Mouse (Mus musculus): ENCODE data around the gene Rsf1. TPM values are rescaled to one million over a fixed set of nuclear protein-coding genes. Genes with fewer than 3 reads are reported as not detected.

Rsf1 gene
- total and polyA plus RNA-seq, 3 experiments: 14.2 to 58.5 (median 33.4) TPM

DNA sequence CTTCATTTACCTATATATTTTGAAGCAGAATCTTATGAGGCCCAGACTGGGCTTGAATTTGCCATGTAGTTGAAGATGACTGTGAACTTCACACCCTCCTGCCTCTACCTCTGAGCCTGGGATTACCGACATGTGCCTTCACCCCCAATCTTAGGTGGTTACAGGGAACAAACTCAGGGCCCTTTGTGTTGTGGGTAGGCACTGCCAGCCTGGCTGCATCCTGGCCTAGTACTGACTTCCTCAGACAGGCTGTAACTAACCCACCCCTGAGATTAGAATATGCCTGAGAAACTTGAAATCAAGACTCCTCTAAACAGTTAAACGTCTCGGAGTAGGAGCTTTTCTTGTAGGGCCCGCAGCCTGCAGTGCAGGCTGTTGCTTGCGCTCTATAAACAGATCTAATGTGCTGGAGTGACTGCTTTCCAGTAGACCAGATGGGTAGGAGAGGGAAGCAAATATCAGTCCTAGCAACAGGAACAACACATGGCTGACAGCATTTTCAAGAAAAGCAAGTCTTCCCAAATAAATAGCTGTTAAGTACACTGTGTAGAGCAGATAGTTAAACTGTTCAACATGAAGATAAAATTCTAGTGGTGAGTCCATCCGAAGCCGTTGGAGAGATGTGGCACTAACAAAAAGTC, 142.7 kb downstream of the Rsf1 start:
- Histone ChIP-seq H3K36me3 (replicated peaks) (peaks cover 81% of the 10 kb centered on the region), H3K9me3 (replicated peaks) (no peaks in the 10 kb centered on the region), H3K4me1 (ENCODE audit: insufficient read depth, low read depth, low read length) (peaks cover 56% of the 10 kb centered on the region), H3K4me3 (ENCODE audit: low read depth, low read length) (no peak overlapping the region), H3K27me3 (ENCODE audit: insufficient read depth, low read length) (no peaks in the 10 kb centered on the region)
- DNase-seq (ENCODE audit: low spot score): no peak
- ATAC-seq (ENCODE audit: extremely low read depth, insufficient number of reproducible peaks, low FRiP score, poor library complexity, severe bottlenecking): no peak
- TF ChIP-seq CTCF (IDR thresholded peaks at IDR 0.05; ENCODE audit: low read depth, low read length) (no peak), TAL1 (conservative IDR thresholded peaks at IDR 0.05; ENCODE audit: low read depth, low read length) (no peak), GATA2 (IDR thresholded peaks at IDR 0.05; ENCODE audit: borderline replicate concordance, low read depth, low read length) (no peak), GATA1 (IDR thresholded peaks at IDR 0.05; ENCODE audit: borderline replicate concordance, low read length) (no peak), POLR2AphosphoS5 (IDR thresholded peaks at IDR 0.05; ENCODE audit: insufficient replicate concordance, low read depth, low read length) (no peak)

DNA sequence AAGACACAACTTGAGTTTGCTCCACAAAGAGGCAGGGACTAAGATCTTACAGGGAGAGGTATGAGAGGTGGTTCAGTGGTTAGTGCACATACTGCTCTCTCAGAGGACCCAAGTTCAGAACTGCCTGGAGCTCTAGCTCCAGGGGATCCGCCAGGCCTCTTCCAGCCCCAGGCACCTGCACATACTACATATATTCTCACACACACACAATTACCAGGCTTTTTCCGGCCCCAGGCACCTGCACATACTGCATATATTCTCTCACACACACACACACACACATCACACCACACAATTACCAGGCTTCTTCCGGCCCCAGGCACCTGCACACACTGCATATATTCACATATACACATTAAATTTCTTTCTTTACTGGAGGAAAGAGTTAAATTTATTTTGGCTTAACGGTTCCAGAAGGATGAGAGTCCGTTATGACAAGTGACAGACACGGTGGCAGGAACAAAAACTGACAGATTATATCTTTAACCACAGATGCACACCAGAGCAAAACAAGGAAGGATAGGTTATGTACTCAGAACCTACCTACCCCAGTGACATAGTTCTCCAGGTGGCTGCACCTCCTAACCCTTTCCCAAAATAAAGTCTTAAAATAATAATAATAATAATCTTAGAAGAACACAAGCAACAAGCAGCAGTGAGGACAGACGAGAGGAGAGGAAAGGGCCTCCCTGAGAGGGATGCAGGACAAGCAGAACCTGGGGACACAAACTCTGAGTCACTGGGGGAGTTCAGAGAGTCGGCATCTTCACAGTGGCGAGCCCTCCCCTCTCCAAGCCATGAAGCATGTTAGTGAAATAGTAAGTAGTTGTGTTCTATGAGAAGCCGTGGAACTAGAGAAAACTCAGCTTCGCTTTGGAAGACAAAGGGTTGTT, 144.2 kb downstream of the Rsf1 start:
- H3K36me3 ChIP-seq (replicated peaks): peaks cover 78% of the 10 kb centered on the region
- DNase-seq (ENCODE audit: low spot score): peak; percentile 30

DNA sequence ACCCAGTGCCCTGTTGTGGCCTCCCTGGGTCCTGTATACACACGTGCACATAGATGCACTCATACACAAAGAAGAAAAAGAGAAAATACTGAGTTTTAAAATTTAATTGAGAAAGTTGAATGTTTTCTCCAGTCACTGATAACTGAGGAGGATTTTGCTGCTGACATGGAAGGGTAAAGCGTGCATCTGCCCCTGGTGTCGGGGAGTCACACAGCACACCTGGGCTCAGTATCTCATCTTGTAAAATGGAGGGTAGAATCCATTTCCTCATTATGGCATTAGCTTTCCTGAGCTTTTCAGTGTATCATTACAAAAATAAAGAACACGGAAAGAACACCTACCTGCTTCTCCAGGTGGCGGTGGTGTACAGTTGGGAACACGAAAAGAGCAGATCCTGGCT, 145.7 kb downstream of the Rsf1 start:
- H3K4me1 ChIP-seq (ENCODE audit: insufficient read depth, low read depth, low read length): peaks cover 80% of the 10 kb centered on the region
- no peak for DNase-seq (ENCODE audit: low spot score)
- no peak overlapping the region for H3K4me3 ChIP-seq (ENCODE audit: low read depth, low read length)
- TF ChIP-seq GATA2 (IDR thresholded peaks at IDR 0.05; ENCODE audit: borderline replicate concordance, low read depth, low read length) (no peak), POLR2AphosphoS5 (IDR thresholded peaks at IDR 0.05; ENCODE audit: insufficient replicate concordance, low read depth, low read length) (no peak), CTCF (IDR thresholded peaks at IDR 0.05; ENCODE audit: low read depth, low read length) (no peak), TAL1 (conservative IDR thresholded peaks at IDR 0.05; ENCODE audit: low read depth, low read length) (no peak), GATA1 (IDR thresholded peaks at IDR 0.05; ENCODE audit: borderline replicate concordance, low read length) (no peak)
- peaks cover 78% of the 10 kb centered on the region for H3K36me3 ChIP-seq (replicated peaks)
- H3K9me3 ChIP-seq (replicated peaks): no peaks in the 10 kb centered on the region
- no peak for ATAC-seq (ENCODE audit: extremely low read depth, insufficient number of reproducible peaks, low FRiP score, poor library complexity, severe bottlenecking)
- H3K27me3 ChIP-seq (ENCODE audit: insufficient read depth, low read length): no peaks in the 10 kb centered on the region

More for the DNA sequence above, 144.2 kb downstream of the Rsf1 start:
- H3K4me1 ChIP-seq (ENCODE audit: insufficient read depth, low read depth, low read length): peaks cover 69% of the 10 kb centered on the region
- TF ChIP-seq GATA1 (IDR thresholded peaks at IDR 0.05; ENCODE audit: borderline replicate concordance, low read length) (no peak), POLR2AphosphoS5 (IDR thresholded peaks at IDR 0.05; ENCODE audit: insufficient replicate concordance, low read depth, low read length) (no peak), GATA2 (IDR thresholded peaks at IDR 0.05; ENCODE audit: borderline replicate concordance, low read depth, low read length) (no peak), CTCF (IDR thresholded peaks at IDR 0.05; ENCODE audit: low read depth, low read length) (no peak), TAL1 (conservative IDR thresholded peaks at IDR 0.05; ENCODE audit: low read depth, low read length) (no peak)
- no peaks in the 10 kb centered on the region for H3K27me3 ChIP-seq (ENCODE audit: insufficient read depth, low read length)
- peak overlapping the region; percentile 54; the same call in 1 of the 2 replicates for H3K4me3 ChIP-seq (ENCODE audit: low read depth, low read length)
- peak; percentile 71 for ATAC-seq (ENCODE audit: extremely low read depth, insufficient number of reproducible peaks, low FRiP score, poor library complexity, severe bottlenecking)
- no peaks in the 10 kb centered on the region for H3K9me3 ChIP-seq (replicated peaks)

DNA sequence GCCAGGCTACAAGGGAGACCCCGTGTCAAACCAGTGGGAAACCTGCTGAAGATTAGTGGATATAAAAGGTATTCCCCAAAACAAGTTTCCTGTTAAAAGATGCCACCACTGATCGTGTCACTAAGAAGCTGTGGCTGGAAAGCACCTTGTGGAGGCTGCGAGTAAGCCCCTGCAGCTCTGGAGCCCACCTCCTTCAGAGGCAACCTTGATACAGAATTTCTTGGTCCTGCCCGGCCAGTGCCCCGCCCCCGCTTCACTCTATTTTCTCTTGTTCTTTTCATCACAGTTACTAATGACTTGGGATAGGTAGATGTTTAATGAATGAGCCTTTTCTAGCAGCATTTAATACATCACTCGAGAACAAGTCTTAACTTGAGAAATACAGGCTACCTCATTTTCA, 146.4 kb downstream of the Rsf1 start:
- DNase-seq (ENCODE audit: low spot score) (no peak), ATAC-seq (ENCODE audit: extremely low read depth, insufficient number of reproducible peaks, low FRiP score, poor library complexity, severe bottlenecking) (no peak)
- Histone ChIP-seq H3K4me3 (ENCODE audit: low read depth, low read length) (no peak overlapping the region), H3K9me3 (replicated peaks) (no peaks in the 10 kb centered on the region), H3K36me3 (replicated peaks) (peaks cover 75% of the 10 kb centered on the region), H3K27me3 (ENCODE audit: insufficient read depth, low read length) (no peaks in the 10 kb centered on the region), H3K4me1 (ENCODE audit: insufficient read depth, low read depth, low read length) (peaks cover 87% of the 10 kb centered on the region)
- TF ChIP-seq GATA2 (IDR thresholded peaks at IDR 0.05; ENCODE audit: borderline replicate concordance, low read depth, low read length) (no peak), POLR2AphosphoS5 (IDR thresholded peaks at IDR 0.05; ENCODE audit: insufficient replicate concordance, low read depth, low read length) (no peak), TAL1 (conservative IDR thresholded peaks at IDR 0.05; ENCODE audit: low read depth, low read length) (no peak), GATA1 (IDR thresholded peaks at IDR 0.05; ENCODE audit: borderline replicate concordance, low read length) (no peak), CTCF (IDR thresholded peaks at IDR 0.05; ENCODE audit: low read depth, low read length) (no peak)

DNA sequence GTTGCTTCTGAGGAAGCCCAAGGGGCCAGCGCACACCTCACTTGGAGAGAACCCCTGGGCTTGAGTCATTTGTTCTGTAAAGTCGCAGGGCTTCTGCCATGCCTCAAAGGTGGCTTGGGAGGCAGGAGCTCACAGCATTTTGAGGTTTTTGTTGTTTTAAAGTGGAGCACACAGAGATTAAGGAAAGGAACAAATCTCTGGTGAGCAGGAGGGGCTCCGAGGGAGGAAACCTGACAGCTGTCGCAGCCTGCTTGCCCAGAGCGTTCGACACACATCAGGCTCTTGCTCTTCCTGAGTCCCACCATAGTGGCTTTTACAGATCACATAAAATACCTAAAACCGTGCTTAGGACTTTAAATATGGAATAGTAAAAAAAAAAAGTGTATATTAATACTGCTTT, 147.1 kb downstream of the Rsf1 start:
- TF ChIP-seq GATA2 (IDR thresholded peaks at IDR 0.05; ENCODE audit: borderline replicate concordance, low read depth, low read length) (no peak), CTCF (IDR thresholded peaks at IDR 0.05; ENCODE audit: low read depth, low read length) (no peak), TAL1 (conservative IDR thresholded peaks at IDR 0.05; ENCODE audit: low read depth, low read length) (no peak), POLR2AphosphoS5 (IDR thresholded peaks at IDR 0.05; ENCODE audit: insufficient replicate concordance, low read depth, low read length) (no peak), GATA1 (IDR thresholded peaks at IDR 0.05; ENCODE audit: borderline replicate concordance, low read length) (no peak)
- peaks cover 92% of the 10 kb centered on the region for H3K4me1 ChIP-seq (ENCODE audit: insufficient read depth, low read depth, low read length)
- ATAC-seq (ENCODE audit: extremely low read depth, insufficient number of reproducible peaks, low FRiP score, poor library complexity, severe bottlenecking): no peak
- H3K36me3 ChIP-seq (replicated peaks): peaks cover 78% of the 10 kb centered on the region
- H3K27me3 ChIP-seq (ENCODE audit: insufficient read depth, low read length): no peaks in the 10 kb centered on the region
- H3K4me3 ChIP-seq (ENCODE audit: low read depth, low read length): no peak overlapping the region; the same call in 1 of the 2 replicates
- DNase-seq (ENCODE audit: low spot score): no peak
- no peaks in the 10 kb centered on the region for H3K9me3 ChIP-seq (replicated peaks)
